Mouse (Mus musculus) A20 (cell line): ENCODE data around the gene Tmem231.

ENCODE experiments used
- DNase-seq: peaks from one replicate; pipeline ENCODE4 v3.0.0-alpha.2; 2011; ENCODE audit warnings: low read depth, low spot score

The Tmem231 gene

DNA sequence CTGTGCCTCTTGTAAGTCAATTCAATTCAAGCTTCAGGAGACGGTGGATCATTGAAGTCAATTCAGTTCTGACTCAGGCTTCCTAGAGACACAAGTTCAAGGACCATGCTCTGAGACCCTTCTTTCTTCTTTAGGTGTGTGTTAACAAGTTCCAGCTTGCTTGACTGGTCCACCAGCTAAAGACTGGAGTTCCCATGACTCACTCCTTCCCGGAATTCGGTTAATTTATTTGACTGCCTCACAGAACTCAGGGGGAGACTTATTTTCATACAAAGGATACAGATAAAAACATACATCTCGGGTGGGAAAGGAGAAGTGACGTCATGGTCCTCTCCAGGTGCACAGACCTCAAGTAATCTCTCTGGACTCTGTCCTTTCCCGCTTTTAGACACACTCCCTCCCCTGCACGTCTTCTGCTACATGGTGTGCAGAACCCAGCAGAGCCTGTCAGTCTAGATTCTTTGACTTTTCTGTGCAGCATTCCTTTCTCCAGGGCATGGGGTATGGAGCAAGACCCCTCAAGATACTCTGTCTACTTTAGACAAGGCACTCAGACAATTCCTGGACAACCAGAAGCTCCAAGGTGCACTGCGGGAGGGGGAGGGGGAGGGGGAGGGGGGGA is 28.1 kb downstream of the Tmem231 start:
- no peak for DNase-seq

DNA sequence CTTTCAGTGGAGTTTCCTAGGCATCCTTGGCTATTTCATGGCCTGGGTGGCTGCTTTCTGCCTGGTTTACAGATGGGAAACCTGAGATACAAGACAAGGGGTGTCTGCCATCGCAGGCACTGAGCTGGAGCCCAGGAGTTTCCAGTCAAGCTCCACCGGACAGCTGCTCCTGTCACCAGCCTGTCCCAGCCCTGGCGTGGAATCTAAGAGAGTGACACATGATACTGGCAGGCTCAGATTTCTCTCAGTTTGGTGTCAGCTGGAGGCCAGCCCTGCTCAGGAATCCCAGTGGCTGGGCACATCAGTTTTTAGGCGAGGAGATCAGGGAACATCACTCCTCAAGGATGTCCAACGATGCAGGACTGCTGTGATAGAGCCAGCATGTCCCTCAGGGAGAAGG is 31.6 kb downstream of the Tmem231 start:
- no peak for DNase-seq

DNA sequence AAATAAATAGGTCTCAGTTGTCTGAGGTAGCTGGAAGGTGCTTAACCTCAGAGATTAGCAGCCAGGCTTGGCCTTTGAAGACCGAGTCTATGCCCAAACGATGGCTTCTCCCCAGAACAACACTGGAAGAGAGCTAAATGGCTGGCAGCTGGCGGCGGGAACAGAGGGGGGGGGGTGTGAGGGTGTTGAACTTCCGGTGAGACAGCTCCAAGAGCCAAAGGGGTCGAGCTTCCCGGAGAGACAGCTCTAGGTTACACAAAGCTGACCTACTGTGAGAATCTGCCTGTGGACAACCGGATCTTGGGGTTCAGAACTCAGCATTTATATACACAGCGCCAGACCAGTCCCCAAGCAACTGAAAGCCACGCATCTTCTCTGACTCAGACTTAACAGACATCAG is 35.1 kb downstream of the Tmem231 start:
- DNase-seq: no peak

DNA sequence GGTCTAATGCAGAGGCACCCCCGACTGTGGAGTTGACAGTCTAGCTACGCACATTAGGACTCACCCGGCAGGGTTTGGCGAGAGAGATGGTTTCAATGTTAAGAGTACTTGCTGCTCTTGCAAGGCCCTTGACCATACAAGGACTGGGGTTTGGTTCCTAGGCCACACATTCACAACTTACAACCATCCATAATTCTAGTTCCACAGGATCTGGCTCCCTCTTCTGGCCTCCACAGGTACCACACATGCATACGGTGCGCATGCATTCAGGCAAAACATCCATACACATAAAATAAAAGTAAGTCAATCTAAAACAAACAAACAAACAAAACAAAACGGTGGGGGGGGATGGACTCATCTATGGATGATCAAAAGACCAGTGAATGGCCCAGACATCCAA is 38.7 kb downstream of the Tmem231 start:
- DNase-seq: peak; percentile 28

DNA sequence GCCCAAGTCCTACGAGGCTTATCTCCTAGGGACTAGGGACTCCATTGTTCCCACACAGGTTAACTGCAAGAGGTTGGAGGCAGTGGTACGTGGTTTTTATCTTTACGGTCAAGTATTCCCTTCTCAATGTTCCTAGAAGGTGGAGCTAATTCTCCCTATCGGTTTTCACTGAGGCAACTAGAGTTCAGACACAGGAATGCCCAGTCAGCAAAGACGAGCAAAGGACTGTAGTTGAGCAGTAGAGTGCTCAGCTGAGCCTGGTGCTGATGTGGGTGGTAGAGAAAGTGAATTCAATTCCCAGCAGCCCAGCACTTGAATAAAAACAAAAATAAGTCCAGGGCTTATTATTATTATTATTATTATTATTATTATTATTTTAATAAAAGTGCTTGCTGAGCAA is 41.1 kb downstream of the Tmem231 start:
- DNase-seq: no peak

DNA sequence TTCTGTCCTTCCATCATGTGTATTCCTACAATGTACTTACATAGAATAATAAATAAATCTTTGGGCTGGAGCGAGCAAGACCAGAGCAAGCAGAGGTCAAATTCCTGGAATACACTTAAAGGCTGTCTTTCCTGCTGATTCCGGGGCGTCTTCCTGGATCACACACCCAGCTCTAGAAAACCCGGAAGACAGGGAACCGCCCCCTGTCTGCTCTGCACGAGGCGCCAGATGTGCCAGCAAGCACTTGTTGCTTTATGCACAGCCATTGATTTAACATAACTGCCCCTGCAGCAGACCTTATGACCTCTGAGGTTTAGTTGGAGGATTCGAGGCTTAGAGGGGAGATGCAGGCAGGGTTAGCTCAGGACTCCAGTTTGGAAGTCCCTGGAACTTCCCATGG is 41.7 kb downstream of the Tmem231 start:
- no peak for DNase-seq

DNA sequence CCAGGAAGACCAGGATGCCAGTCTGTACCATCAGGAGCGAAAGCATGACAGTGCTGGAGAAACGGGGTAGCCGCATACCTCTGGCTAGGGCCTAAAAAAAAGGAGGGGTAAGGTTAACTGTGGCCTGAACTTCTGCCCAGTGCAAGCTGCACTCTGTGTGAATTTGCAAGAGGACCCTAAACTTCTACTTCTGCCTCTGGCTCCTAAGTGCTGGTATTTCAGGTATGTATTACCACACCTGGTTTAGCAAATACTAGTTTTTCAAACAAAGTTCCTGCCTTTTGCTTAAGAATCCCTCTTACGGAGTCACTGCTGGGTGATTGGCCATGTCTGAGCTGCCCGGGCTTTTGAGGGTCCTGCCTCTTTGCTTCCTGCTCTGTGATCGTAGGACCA is 42.8 kb downstream of the Tmem231 start:
- DNase-seq: no peak

DNA sequence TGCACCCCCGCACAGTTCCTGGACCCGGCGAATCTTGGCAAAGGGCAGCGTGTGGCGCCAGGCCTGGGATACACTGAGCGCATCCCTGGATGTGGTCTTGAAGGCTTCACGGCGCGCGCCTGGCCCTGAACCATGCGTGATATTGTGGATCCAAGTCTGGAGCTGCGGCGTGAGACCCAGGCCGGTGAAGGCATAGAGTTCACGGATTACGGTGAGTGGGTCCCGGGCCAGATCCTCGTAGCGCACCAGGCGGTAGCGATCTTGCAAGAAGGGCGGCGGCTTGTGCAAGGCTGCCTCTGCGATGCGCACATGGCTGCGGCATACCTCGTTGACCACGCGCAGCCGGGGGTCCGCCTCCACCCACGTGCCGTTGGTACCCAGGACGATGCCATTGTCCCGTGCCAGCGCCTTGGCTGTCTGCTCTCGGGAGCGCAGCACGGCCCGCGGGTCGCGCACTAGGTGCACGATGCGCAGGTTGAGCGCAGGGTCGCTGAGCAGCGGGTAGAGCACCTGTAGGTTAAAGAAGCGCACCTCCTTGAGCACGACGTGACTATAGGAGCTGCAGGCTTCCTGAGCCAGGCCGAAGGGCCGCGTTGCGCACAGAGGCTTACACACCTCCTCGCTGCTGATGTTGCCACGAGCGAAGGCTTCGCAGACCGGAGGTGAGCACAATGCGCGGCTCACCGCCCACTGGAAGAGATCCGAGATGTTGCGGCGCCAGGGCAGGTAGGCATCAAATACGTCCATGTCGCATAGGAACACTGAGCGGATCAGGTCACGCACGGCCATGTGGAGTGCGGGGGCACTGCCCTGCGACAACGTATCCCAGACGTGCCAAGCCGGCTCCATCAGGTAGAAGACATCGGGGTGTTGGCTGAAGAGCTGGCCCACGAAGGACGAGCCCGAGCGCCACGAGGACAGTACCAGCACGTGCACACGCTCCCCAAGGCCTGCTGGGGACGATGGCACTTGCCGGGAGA is 43.5 kb downstream of the Tmem231 start:
- DNase-seq: no peak

DNA sequence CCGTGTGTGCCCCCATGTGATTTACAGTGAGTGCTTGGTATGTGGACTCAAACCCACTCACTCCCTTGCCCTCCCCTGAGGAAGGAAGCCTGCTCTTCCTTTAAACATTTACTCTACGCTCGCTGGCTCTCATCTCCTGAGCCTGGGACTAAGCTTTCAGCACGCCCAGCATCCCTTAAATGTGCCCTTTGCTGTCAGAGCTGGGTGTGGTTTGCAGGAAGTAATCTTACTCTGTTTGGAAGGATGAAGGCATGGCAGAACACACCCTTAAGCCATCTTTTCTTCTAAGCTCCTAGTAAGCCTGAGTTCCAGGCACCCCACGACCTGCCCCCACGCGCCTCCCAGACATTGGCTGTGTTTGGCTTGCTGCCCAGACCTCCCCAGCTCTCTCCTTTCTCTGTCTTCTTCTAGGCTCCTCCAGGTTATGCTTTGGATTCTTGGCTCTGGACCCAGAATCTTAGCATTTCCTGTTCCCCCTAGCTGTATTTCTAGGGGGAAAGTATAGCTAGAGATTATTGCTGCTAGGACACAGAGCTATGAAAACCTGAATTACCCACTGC is 45.5 kb downstream of the Tmem231 start:
- no peak for DNase-seq

DNA sequence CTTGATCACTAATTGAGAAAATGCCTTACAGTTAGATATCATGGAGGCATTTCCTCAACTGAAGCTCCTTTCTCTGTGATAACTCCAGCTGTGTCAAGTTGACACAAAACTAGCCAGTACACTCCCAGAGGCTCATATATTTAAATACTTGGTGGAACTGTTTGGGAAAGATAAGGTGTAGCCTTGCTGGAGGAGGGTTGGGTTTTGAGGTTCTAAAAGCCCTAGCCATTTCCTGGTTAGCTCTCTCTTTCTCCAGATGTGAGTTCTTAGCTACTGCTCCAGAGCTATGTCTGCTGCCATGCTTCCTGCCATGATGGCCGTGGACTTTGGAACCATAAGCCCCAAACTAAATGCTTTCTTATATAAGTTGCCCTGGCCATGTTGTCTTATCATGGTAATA is 46.2 kb downstream of the Tmem231 start:
- DNase-seq: no peak

DNA sequence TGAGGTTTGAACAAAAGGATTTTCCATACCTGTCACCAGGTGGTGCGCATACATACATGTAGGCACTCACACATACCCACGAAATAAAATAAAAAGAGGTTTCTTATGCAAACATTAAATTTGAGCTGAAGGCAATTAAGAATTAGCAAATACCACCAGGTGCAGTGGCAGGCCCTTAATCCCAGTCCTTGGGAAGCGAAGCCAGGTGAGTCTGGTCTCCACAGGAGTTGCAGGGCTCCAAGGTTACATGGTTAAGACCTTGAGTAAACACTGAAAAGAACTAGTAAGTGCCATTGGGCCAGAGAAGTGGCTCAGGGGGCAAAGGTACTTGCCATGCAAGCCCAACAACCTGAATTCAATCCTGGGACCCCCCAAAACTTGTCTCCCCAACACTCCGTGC is 50.1 kb downstream of the Tmem231 start:
- no peak for DNase-seq

DNA sequence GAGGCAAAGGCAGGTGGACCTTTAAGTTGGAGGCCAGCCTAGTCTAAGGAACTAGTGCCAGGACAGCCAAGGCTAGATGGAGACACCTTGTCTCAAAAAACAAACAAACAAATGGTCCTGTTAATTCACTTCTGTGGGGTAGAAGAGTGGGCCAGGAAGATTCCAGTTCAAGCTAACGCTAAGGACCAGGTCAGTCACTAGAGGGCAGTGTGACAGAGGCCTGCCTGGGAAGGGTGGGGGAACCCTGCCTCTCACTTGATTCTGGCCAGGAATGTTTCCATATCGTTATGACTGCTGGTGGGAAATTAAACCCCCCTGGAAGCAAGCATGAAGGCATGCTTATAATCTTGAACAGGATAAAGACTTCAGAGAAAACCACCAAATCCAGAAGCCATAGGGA is 52.1 kb downstream of the Tmem231 start:
- peak; percentile 58 for DNase-seq

DNA sequence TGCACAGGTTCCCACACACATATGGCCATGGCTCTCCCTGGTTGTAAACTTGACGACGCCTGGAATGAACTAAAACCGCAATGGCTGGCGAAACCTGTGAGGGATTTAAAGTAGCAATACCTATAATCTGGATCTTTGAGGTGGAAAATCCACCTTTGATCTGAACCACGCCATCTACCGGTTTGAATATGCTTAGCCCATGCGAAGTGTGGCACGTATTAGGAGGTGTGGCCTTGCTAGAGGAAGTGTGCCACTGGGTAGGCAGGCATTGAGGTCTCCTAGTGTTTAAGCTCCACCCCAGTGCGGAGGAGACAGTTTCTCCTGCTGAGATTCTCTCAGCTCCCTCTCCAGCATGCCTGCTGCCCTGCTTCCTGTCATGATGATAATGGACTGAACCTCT is 56.0 kb downstream of the Tmem231 start:
- DNase-seq: peak; percentile 89

DNA sequence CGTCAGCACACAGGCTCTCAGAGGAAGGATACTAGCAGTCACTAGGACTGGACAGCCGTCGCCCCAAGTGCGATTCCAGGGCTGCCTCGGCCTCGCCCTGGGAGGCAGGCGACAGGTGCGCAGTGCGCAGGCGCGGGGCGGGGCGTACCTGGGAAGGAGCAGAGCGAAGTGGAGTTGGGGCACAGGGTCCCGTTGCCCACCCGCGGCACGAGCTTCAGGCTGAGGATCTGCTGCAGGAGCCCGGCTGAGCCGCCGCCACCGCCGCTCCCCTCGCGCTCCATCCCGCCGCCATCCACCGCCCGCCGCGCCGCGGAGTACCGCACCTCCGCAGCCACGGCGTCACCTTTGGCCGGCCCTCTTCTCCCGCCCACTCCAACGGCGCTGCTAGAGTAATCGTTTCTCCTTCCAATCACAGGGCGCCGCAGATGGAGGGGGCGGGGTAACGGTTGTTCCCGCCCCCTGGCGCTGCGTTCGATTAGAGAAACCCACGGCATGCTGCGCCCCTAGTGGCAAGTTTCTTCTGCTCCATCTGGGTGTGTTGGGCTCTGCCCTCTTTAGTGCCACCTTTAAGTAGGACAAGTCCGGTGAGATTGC is 57.2 kb downstream of the Tmem231 start, which contains the start of gene Tmem170:
TSS of gene Tmem170 (minus strand) at position 396 of the 594 bp plus-strand sequence.
- peak; percentile 100 for DNase-seq

DNA sequence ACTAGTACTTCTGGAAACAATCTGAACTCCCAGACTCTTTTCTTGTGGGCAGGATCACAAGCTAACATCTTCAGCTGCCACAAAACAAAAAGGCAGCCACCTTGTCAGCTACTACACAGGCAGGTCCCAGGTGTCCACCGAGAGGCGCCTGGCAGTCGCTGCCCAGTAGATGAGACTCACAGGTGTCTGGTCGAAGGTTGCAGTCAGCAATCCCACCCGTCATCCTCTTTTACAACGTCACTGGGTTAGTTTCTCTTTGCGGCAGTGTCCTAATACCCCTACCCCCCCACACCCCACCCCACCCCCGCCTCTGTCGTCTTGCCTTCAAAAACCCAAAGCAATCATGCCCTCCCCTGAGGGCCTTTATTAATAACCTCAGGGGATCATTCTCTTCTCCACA is 57.9 kb downstream of the Tmem231 start:
- peak; percentile 76 for DNase-seq

DNA sequence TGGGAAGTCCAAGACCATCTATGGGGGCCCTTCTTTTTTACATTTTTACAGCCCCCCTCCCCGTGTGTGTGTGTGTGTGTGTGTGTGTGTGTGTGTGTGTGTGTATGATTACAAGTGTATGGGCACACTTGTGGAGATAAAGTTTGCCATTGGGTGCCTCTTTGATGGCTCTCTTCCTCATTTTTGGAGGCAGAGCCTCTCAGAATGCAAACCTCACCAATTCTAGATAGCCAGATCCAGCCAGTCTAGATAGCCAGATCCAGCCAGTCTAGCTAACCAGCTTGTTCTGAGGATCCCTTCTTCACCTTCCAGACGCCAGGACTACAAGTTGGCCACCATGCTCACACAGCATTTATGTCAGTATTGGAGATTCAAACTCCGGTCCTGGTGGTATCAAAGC is 62.4 kb downstream of the Tmem231 start:
- no peak for DNase-seq

DNA sequence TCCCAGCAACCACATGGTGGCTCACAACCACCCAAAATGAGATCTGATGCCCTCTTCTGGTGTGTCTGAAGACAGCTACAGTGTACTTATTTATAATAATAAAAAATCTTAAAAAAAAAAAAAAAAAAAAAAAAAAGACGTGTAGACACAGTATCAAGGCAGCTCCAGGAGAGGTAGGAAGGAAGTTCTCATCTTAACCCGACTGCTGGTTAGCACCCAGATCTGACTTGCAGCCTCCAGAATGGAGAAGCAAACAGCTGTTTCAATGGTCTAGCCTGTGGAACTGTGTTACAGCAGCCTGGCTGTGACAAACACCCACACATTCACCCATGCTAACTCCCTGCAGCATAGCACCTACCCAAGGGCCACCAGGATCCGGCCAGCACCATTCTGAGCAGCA is 63.3 kb downstream of the Tmem231 start:
- DNase-seq: no peak

DNA sequence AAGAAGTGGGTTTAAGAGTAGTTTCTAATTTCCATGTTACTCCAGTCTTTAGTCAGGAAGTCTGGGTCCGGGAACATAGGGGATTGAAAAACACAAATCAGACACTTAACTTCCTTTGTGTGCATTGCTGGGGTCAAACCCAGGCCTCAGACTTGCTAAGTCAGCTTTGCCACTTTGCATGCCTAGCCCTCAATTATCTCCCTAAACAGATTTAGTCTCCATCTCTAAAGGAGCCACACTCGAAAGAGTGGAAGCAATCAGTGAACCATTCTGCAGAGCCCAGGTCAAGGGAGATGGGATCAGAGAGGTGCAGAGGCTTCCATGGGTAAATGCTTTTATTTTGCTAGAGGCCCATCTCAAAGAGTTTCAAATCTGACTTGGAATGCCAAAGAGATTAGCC is 65.0 kb downstream of the Tmem231 start:
- no peak for DNase-seq

DNA sequence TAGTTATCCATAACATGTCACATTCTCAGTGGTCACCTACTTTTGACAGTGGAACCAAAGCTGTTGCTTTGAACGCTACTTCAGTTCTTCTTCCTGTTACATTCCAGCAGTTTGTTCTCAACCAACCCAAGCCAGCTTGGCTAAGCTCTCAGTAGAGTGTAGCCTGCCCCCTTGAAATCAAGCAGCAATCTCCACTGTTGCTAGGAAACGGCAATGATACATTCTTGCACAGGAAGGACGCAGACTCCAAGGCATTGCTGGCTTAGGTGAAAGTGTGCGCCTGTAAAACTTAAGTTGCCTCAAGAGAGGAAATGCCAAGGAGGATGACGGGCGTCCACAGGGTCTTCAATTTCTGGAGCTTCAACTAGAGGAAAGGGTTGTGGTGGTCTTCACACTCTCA is 67.8 kb downstream of the Tmem231 start:
- no peak for DNase-seq

DNA sequence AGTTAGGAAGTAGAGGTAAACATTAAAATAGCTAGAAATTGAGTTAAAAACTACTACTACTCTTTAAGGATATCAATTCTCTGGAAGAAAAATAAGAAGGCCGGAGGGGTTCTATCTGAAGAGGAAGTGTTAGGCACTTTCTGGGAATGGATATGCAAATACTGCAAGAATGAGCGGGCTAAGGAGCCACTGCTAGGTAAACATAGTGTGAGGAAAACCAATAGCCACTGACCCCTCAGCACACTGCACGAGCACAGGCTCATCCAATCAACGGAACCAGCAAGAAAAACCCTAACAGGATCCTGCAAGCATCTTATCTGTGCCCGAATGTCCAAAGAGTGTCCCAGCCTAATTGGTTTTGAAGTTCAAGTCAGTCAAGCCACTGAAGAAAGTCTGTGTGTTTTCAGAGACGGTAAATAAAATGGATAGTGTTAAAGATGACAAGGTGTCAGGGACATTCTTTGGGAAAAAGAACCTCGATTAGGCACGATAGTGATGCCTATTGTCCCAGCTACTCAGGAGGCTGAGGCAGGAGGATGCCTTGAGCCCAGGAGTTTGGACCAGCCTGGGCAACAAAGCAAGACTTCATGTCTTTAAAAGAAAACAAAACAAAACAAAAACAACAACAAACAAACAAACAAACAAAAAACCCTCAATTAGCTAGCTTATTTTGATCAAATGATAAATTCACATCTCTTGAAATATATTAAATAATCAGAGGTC is 68.4 kb downstream of the Tmem231 start:
- DNase-seq: no peak

DNA sequence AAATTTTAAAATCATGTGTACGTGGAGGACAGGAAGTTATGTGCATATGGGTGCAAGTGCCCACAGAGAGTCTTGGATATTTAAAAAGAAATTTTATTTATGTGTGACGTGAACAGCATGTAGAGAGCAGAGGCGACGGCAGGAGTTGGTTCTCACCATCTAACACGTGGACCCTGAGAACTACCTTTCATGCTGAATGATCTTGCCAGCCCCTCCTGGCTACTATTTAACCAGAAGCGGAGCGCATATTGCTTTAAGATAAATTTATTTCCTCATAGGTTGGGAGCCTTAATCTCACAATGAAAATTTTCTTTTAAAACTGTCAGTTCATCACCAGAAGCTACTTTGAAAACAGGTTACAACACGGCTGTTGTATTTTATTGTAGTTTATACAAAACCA is 69.0 kb downstream of the Tmem231 start:
- no peak for DNase-seq

DNA sequence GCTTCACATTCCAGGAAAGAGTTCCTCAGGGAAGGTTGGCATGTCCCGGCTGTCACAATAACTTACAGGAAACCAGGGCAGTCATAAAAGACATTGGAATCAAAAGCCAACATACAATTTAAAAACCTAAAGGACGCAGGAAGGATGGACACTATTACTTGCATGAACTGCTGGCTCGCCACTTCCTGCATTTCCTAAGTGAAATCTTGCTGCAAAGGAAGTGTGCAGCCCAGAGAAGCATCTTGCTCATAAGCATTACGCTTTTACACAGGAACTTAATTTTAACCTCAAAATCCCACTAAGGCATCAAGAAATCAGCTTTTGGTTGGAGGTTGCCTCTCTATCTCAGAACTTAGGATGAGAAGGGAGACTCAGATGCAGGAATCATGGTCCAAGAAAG is 70.4 kb downstream of the Tmem231 start:
- DNase-seq: no peak
